Mouse (Mus musculus): Measurements from ENCODE around the gene C2cd3. TPM values are rescaled to one million over a fixed set of nuclear protein-coding genes. Genes with fewer than 3 reads are reported as not detected.

The C2cd3 gene
- polyA plus RNA-seq, 1 experiment from 2014 or later, result 4.5 TPM

- ATAC-seq, result no peak
- no peak for TF ChIP-seq CTCF (IDR thresholded peaks at IDR 0.05; ENCODE audit: low read depth)
- Histone ChIP-seq H3K36me3 (ENCODE audit: control insufficient read depth, insufficient read depth) (peaks cover 18% of the 10 kb centered on the region; the same call in 1 of the 2 replicates), H3K27me3 (replicated peaks; ENCODE audit: control insufficient read depth, insufficient read depth, low read length) (no peaks in the 10 kb centered on the region), H3K4me1 (replicated peaks; ENCODE audit: control insufficient read depth, insufficient read depth, low read length) (0 out of 2 replicates have a peak, but pooled peaks cover 6% of the 10 kb centered on the region), H3K4me2 (replicated peaks; ENCODE audit: low read depth) (no peak overlapping the region), H3K9me3 (ENCODE audit: control insufficient read depth) (no peaks in the 10 kb centered on the region), H3K4me3 (ENCODE audit: low read depth, low read length) (no peak overlapping the region), H3K9ac (ENCODE audit: low read depth, low read length) (no peak overlapping the region), H3K27ac (ENCODE audit: low read depth, low read length) (no peak overlapping the region)
- 94% methylated on average over 7 of the region's 7 CpGs for WGBS
Observed at GRCm38 (mm10) chr7:100464248-100464647, 92.2 kb downstream of the C2cd3 start.

- Histone ChIP-seq H3K27me3 (replicated peaks; ENCODE audit: control insufficient read depth, insufficient read depth, low read length) (no peaks in the 10 kb centered on the region), H3K4me1 (replicated peaks; ENCODE audit: control insufficient read depth, insufficient read depth, low read length) (0 out of 2 replicates have a peak, but pooled peaks cover 6% of the 10 kb centered on the region), H3K9ac (ENCODE audit: low read depth, low read length) (no peak overlapping the region), H3K9me3 (ENCODE audit: control insufficient read depth) (no peaks in the 10 kb centered on the region), H3K36me3 (ENCODE audit: control insufficient read depth, insufficient read depth) (peaks cover 16% of the 10 kb centered on the region; the same call in 1 of the 2 replicates), H3K27ac (ENCODE audit: low read depth, low read length) (peak overlapping the region; percentile 70), H3K4me2 (replicated peaks; ENCODE audit: low read depth) (peak overlapping the region; percentile 52), H3K4me3 (ENCODE audit: low read depth, low read length) (no peak overlapping the region)
- WGBS, result 37% methylated on average over 4 of the region's 4 CpGs
- peak; percentile 73 for ATAC-seq
- no peak for TF ChIP-seq CTCF (IDR thresholded peaks at IDR 0.05; ENCODE audit: low read depth)
Observed at GRCm38 (mm10) chr7:100465248-100465647, 93.2 kb downstream of the C2cd3 start.

DNA sequence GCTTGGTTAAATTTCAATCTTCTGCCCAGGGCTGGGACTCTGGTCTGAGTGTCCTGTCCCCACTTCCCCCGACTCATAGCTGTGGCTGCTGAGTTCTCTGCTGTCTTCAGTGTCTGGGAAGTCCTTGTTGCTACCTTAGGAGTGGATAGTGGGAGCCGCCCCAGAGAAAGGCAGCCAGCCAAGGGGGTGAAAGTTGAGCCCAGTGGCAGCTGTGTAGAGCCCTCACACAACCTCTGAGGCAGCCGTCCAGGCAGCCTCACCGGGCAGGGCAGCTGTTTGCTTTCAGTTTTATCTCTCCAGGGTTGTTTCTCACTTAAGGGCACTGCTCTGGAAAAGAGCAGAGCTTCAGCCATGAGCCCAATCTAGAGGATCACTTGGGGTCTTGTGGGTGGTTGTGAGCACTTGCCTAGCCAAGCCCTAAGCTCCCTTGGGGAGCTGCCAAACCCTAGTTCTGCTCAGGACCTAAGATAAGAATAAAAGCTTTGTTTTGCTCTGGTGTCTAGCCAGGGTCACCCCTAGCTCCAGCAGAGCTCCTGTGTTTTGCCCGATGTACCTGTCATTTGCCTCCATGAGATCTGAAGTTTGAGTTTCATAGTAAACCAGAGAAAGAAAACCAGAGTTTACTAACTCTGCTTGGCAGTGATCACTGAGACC, 93.8 kb downstream of the C2cd3 start:
- H3K4me1 ChIP-seq (replicated peaks; ENCODE audit: control insufficient read depth, insufficient read depth, low read length), result 0 out of 2 replicates have a peak, but pooled peaks cover 6% of the 10 kb centered on the region
- H3K9me3 ChIP-seq (ENCODE audit: control insufficient read depth), result no peaks in the 10 kb centered on the region
- TF ChIP-seq CTCF (IDR thresholded peaks at IDR 0.05; ENCODE audit: low read depth), result no peak
- peak overlapping the region; percentile 52 for H3K4me2 ChIP-seq (replicated peaks; ENCODE audit: low read depth)
- H3K4me3 ChIP-seq (ENCODE audit: low read depth, low read length), result no peak overlapping the region
- H3K27ac ChIP-seq (ENCODE audit: low read depth, low read length), result peak overlapping the region; percentile 70
- no peak overlapping the region for H3K9ac ChIP-seq (ENCODE audit: low read depth, low read length)
- WGBS, result 19% methylated on average over 5 of the region's 5 CpGs
- peaks cover 16% of the 10 kb centered on the region; the same call in 1 of the 2 replicates for H3K36me3 ChIP-seq (ENCODE audit: control insufficient read depth, insufficient read depth)
- ATAC-seq, result peak; percentile 91
- H3K27me3 ChIP-seq (replicated peaks; ENCODE audit: control insufficient read depth, insufficient read depth, low read length), result no peaks in the 10 kb centered on the region

GRCm38 (mm10) chr7:100466781-100467510, 94.9 kb downstream of the C2cd3 start:
- H3K4me1 ChIP-seq (replicated peaks; ENCODE audit: control insufficient read depth, insufficient read depth, low read length), result 0 out of 2 replicates have a peak, but pooled peaks cover 6% of the 10 kb centered on the region
- H3K9ac ChIP-seq (ENCODE audit: low read depth, low read length), result no peak overlapping the region
- H3K36me3 ChIP-seq (ENCODE audit: control insufficient read depth, insufficient read depth), result peaks cover 16% of the 10 kb centered on the region; the same call in 1 of the 2 replicates
- TF ChIP-seq CTCF (IDR thresholded peaks at IDR 0.05; ENCODE audit: low read depth), result no peak
- H3K27ac ChIP-seq (ENCODE audit: low read depth, low read length), result no peak overlapping the region
- no peak overlapping the region for H3K4me2 ChIP-seq (replicated peaks; ENCODE audit: low read depth)
- ATAC-seq, result no peak
- no peaks in the 10 kb centered on the region for H3K27me3 ChIP-seq (replicated peaks; ENCODE audit: control insufficient read depth, insufficient read depth, low read length)
- H3K4me3 ChIP-seq (ENCODE audit: low read depth, low read length), result no peak overlapping the region
- WGBS, result 81% methylated on average over 11 of the region's 11 CpGs
- H3K9me3 ChIP-seq (ENCODE audit: control insufficient read depth), result no peaks in the 10 kb centered on the region

- TF ChIP-seq CTCF (IDR thresholded peaks at IDR 0.05; ENCODE audit: low read depth), result no peak
- no peaks in the 10 kb centered on the region for H3K9me3 ChIP-seq (ENCODE audit: control insufficient read depth)
Observed at GRCm38 (mm10) chr7:100468761-100469160, 96.7 kb downstream of the C2cd3 start.

GRCm38 (mm10) chr7:100469502-100469901, 97.5 kb downstream of the C2cd3 start:
- no peak for ATAC-seq
- Histone ChIP-seq H3K4me2 (replicated peaks; ENCODE audit: low read depth) (no peak overlapping the region), H3K4me1 (replicated peaks; ENCODE audit: control insufficient read depth, insufficient read depth, low read length) (0 out of 2 replicates have a peak, but pooled peaks cover 6% of the 10 kb centered on the region), H3K4me3 (ENCODE audit: low read depth, low read length) (no peak overlapping the region), H3K27me3 (replicated peaks; ENCODE audit: control insufficient read depth, insufficient read depth, low read length) (no peaks in the 10 kb centered on the region), H3K36me3 (ENCODE audit: control insufficient read depth, insufficient read depth) (peaks cover 15% of the 10 kb centered on the region; the same call in 1 of the 2 replicates), H3K9me3 (ENCODE audit: control insufficient read depth) (no peaks in the 10 kb centered on the region), H3K27ac (ENCODE audit: low read depth, low read length) (no peak overlapping the region), H3K9ac (ENCODE audit: low read depth, low read length) (no peak overlapping the region)
- no peak for TF ChIP-seq CTCF (IDR thresholded peaks at IDR 0.05; ENCODE audit: low read depth)
- WGBS, result 92% methylated on average over 1 of the region's 1 CpGs

More at GRCm38 (mm10) chr7:100468761-100469160, 96.7 kb downstream of the C2cd3 start:
- no peak overlapping the region for H3K27ac ChIP-seq (ENCODE audit: low read depth, low read length)
- no peaks in the 10 kb centered on the region for H3K27me3 ChIP-seq (replicated peaks; ENCODE audit: control insufficient read depth, insufficient read depth, low read length)
- H3K36me3 ChIP-seq (ENCODE audit: control insufficient read depth, insufficient read depth), result peaks cover 16% of the 10 kb centered on the region; the same call in 1 of the 2 replicates
- H3K4me2 ChIP-seq (replicated peaks; ENCODE audit: low read depth), result no peak overlapping the region
- no peak overlapping the region for H3K4me3 ChIP-seq (ENCODE audit: low read depth, low read length)
- H3K4me1 ChIP-seq (replicated peaks; ENCODE audit: control insufficient read depth, insufficient read depth, low read length), result 0 out of 2 replicates have a peak, but pooled peaks cover 6% of the 10 kb centered on the region
- no peak for ATAC-seq
- H3K9ac ChIP-seq (ENCODE audit: low read depth, low read length), result no peak overlapping the region
- 86% methylated on average over 6 of the region's 6 CpGs for WGBS
